Mouse (Mus musculus): ENCODE data around the gene Tas2r139. TPM values are rescaled to one million over a fixed set of nuclear protein-coding genes. Genes with fewer than 3 reads are reported as not detected.
"Not testable (repeated sequence)": the region's sequence is repeated elsewhere in the genome, so short reads cannot be mapped to it uniquely, and the experiment has no call there.

Tas2r139 gene
- not detected in 2 replicates for polyA plus RNA-seq (2011; ENCODE audit: insufficient read depth, insufficient read length, low read depth, missing spikeins)

DNA sequence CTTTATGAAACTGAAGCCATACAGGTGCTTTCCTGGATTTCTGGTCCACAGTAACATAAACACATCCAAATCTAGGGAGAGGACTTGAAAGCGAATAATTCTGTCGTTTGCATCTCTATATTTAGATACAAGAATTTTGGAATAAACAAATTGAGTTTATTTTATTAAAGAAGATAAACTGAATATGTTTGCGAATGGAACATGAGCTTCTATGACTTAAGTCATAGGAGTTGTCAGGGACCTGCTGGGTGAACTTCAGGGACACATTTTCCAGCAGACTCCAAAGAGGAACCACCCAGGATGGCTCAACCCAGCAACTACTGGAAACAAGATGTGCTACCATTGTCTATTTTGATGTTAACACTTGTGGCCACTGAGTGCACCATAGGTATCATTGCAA is at the start of gene Tas2r139:
Gene Tas2r139 (plus strand): TSS at position 301 of the 400 bp plus-strand sequence.
- no peak within 1 kb of the TSS for H3K4me3 ChIP-seq (ENCODE audit: low read depth, low read length)
- no peak within 1 kb of the TSS for H3K27ac ChIP-seq (ENCODE audit: insufficient read depth, low read length)
- no peaks in the 10 kb centered on the region for H3K27me3 ChIP-seq (ENCODE audit: control insufficient read depth, insufficient read depth, low read length, poor library complexity, severe bottlenecking)
- H3K9me3 ChIP-seq (replicated peaks; ENCODE audit: control insufficient read depth, insufficient read depth, low read length, poor library complexity, severe bottlenecking), result no peaks in the 10 kb centered on the region
- H3K36me3 ChIP-seq (ENCODE audit: control insufficient read depth, insufficient read depth, low read length, poor library complexity, severe bottlenecking), result no peaks in the 10 kb centered on the region
- no peak for TF ChIP-seq POLR2A (IDR thresholded peaks at IDR 0.05; ENCODE audit: insufficient read depth, low read length)
- no peak for TF ChIP-seq CTCF (IDR thresholded peaks at IDR 0.05; ENCODE audit: low read depth, low read length)
- TF ChIP-seq EP300 (IDR thresholded peaks at IDR 0.05; ENCODE audit: insufficient read depth, low read depth, low read length), result no peak
- no peaks in the 10 kb centered on the region for H3K4me1 ChIP-seq (ENCODE audit: control insufficient read depth, insufficient read depth, low read length)
- H3K9ac ChIP-seq (ENCODE audit: low read depth, poor library complexity, severe bottlenecking), result no peak within 1 kb of the TSS

DNA sequence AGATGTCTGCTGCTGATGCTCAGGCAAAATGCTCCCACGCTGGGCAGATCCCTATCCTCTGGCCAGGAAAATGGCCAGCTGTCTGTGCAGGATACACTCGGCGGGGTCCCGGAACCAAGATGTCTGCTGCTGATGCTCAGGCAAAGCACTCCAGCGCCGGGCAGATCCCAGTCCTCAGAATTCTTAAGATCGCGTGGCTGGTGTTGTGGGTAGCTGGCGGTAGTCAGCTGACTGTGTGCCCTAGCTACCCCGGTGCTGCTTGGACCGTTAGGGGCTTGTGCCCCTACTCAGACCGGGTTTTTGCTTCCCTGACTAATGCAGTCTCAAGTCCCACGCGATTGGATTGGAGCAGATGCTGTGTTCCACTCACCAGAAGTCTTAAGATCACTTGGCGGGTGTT is 10.4 kb downstream of the Tas2r139 start:
- peak overlapping the region; percentile 43; the same call in 1 of the 2 replicates for H3K4me3 ChIP-seq (ENCODE audit: low read depth, low read length)
- not testable (repeated sequence) for H3K9ac ChIP-seq (ENCODE audit: low read depth, poor library complexity, severe bottlenecking); H3K27ac ChIP-seq (ENCODE audit: insufficient read depth, low read length)

DNA sequence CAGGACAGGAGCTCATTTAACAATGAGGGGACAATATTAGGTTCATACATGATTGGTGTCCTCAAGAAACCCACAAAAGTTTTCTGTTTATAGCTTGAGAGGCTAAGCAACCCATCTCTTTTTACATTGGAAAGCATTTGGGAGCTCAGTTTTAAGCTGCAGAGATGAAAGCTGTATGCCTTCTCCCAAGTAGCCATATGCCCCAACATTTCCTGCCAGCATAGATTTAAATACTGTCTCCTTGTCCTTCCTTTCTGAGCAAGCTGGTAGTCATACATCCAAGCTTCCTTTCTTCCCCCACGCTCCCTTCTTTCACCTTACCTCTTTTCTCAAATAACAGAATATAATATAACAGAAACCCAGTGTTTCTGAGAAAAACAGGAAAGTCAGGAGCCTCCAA is 41.7 kb downstream of the Tas2r139 start:
- no peak overlapping the region for H3K4me3 ChIP-seq (ENCODE audit: low read depth, low read length)
- no peaks in the 10 kb centered on the region for H3K36me3 ChIP-seq (ENCODE audit: control insufficient read depth, insufficient read depth, low read length, poor library complexity, severe bottlenecking)
- no peaks in the 10 kb centered on the region; the same call in 1 of the 2 replicates for H3K9me3 ChIP-seq (replicated peaks; ENCODE audit: control insufficient read depth, insufficient read depth, low read length, poor library complexity, severe bottlenecking)
- H3K27me3 ChIP-seq (ENCODE audit: control insufficient read depth, insufficient read depth, low read length, poor library complexity, severe bottlenecking), result no peaks in the 10 kb centered on the region
- no peaks in the 10 kb centered on the region for H3K4me1 ChIP-seq (ENCODE audit: control insufficient read depth, insufficient read depth, low read length)
- no peak overlapping the region for H3K27ac ChIP-seq (ENCODE audit: insufficient read depth, low read length)
- TF ChIP-seq CTCF (IDR thresholded peaks at IDR 0.05; ENCODE audit: low read depth, low read length), result no peak
- TF ChIP-seq EP300 (IDR thresholded peaks at IDR 0.05; ENCODE audit: insufficient read depth, low read depth, low read length), result no peak
- TF ChIP-seq POLR2A (IDR thresholded peaks at IDR 0.05; ENCODE audit: insufficient read depth, low read length), result no peak
- no peak overlapping the region for H3K9ac ChIP-seq (ENCODE audit: low read depth, poor library complexity, severe bottlenecking)

More for the DNA sequence above, 10.4 kb downstream of the Tas2r139 start:
- not testable (repeated sequence) for H3K4me1 ChIP-seq (ENCODE audit: control insufficient read depth, insufficient read depth, low read length); H3K27me3 ChIP-seq (ENCODE audit: control insufficient read depth, insufficient read depth, low read length, poor library complexity, severe bottlenecking); H3K9me3 ChIP-seq (replicated peaks; ENCODE audit: control insufficient read depth, insufficient read depth, low read length, poor library complexity, severe bottlenecking); H3K36me3 ChIP-seq (ENCODE audit: control insufficient read depth, insufficient read depth, low read length, poor library complexity, severe bottlenecking)

DNA sequence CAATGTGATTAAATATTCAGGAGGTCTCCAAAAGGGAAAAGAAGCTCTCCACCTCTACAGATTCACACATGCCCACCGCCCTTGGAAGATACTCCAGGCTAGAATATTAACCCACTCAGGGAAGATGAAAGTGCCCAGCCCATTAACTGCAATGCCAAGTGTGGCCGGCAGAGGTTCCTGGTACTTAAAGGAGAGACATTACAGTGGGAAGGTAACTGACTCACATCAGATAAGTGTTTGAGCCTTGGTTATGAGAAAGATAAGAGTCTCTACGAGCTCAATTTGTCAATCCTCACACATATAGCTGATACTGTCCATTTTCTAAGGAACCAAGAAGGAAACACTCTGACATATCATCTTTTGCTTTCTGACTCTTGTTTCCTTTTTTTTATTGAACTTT is 45.5 kb downstream of the Tas2r139 start:
- no peaks in the 10 kb centered on the region for H3K4me1 ChIP-seq (ENCODE audit: control insufficient read depth, insufficient read depth, low read length)
- no peak overlapping the region for H3K27ac ChIP-seq (ENCODE audit: insufficient read depth, low read length)
- no peak overlapping the region for H3K4me3 ChIP-seq (ENCODE audit: low read depth, low read length)
- TF ChIP-seq EP300 (IDR thresholded peaks at IDR 0.05; ENCODE audit: insufficient read depth, low read depth, low read length) (no peak), POLR2A (IDR thresholded peaks at IDR 0.05; ENCODE audit: insufficient read depth, low read length) (no peak), CTCF (IDR thresholded peaks at IDR 0.05; ENCODE audit: low read depth, low read length) (no peak)
- no peak overlapping the region for H3K9ac ChIP-seq (ENCODE audit: low read depth, poor library complexity, severe bottlenecking)
- H3K27me3 ChIP-seq (ENCODE audit: control insufficient read depth, insufficient read depth, low read length, poor library complexity, severe bottlenecking), result no peaks in the 10 kb centered on the region
- no peaks in the 10 kb centered on the region for H3K36me3 ChIP-seq (ENCODE audit: control insufficient read depth, insufficient read depth, low read length, poor library complexity, severe bottlenecking)
- no peaks in the 10 kb centered on the region for H3K9me3 ChIP-seq (replicated peaks; ENCODE audit: control insufficient read depth, insufficient read depth, low read length, poor library complexity, severe bottlenecking)

Other genes with a start within 250 kb of the Tas2r139 start
- not detected in 2 replicates for gene Sval1, start 189.3 kb upstream of the Tas2r139 start, polyA plus RNA-seq (2011; ENCODE audit: insufficient read depth, insufficient read length, low read depth, missing spikeins)
- not detected in 2 replicates for gene Sval3, start 172.8 kb upstream of the Tas2r139 start, polyA plus RNA-seq (2011; ENCODE audit: insufficient read depth, insufficient read length, low read depth, missing spikeins)
- gene Sva, start 102.5 kb upstream of the Tas2r139 start, polyA plus RNA-seq (2011; ENCODE audit: insufficient read depth, insufficient read length, low read depth, missing spikeins), result not detected in 2 replicates
- not detected in 2 replicates for gene Tas2r144, start 74.4 kb downstream of the Tas2r139 start, polyA plus RNA-seq (2011; ENCODE audit: insufficient read depth, insufficient read length, low read depth, missing spikeins)
- gene Gstk1, start 105.0 kb downstream of the Tas2r139 start, polyA plus RNA-seq (2011; ENCODE audit: insufficient read depth, insufficient read length, low read depth, missing spikeins), result 14.8 and 15.0 TPM in 2 replicates
- gene Tmem139, start 121.0 kb downstream of the Tas2r139 start, polyA plus RNA-seq (2011; ENCODE audit: insufficient read depth, insufficient read length, low read depth, missing spikeins), result 1.9 and 2.1 TPM in 2 replicates
- gene Casp2, start 124.0 kb downstream of the Tas2r139 start, polyA plus RNA-seq (2011; ENCODE audit: insufficient read depth, insufficient read length, low read depth, missing spikeins), result 37.3 and 37.8 TPM in 2 replicates
- 4.5 and 7.0 TPM in 2 replicates for gene Clcn1, start 145.7 kb downstream of the Tas2r139 start, polyA plus RNA-seq (2011; ENCODE audit: insufficient read depth, insufficient read length, low read depth, missing spikeins)
- 0.63 and 1.3 TPM in 2 replicates for gene Fam131b, start 183.7 kb downstream of the Tas2r139 start, polyA plus RNA-seq (2011; ENCODE audit: insufficient read depth, insufficient read length, low read depth, missing spikeins)
- gene Zyx, start 208.7 kb downstream of the Tas2r139 start, polyA plus RNA-seq (2011; ENCODE audit: insufficient read depth, insufficient read length, low read depth, missing spikeins), result 42.6 and 52.2 TPM in 2 replicates
- gene Epha1, start 232.3 kb downstream of the Tas2r139 start, polyA plus RNA-seq (2011; ENCODE audit: insufficient read depth, insufficient read length, low read depth, missing spikeins), result 19.3 and 20.6 TPM in 2 replicates

All from ES-Bruce4 (cell line).